1 mouse cellular context compared by ENCODE assay signal in genomic region chr8:111931721-111932120, GRCm38 (mm10).
A peak's percentile ranks its signal among the peaks of the same experiment; 100 is the strongest.
TF ChIP-seq lines count a peak whose summit lies in the region.

No protein-coding gene starts in this region.

TF ChIP-seq in ES-E14, 5 proteins besides CTCF, POLR2A, EP300 and RAD21:
- TF ChIP-seq ZC3H11A (IDR thresholded peaks at IDR 0.05; ENCODE audit: borderline replicate concordance, low read depth, low read length) (no peak), ZNF384 (IDR thresholded peaks at IDR 0.05; ENCODE audit: low read depth, low read length) (no peak), CHD2 (IDR thresholded peaks at IDR 0.05; ENCODE audit: low read depth, low read length) (no peak), MAFK (IDR thresholded peaks at IDR 0.05; ENCODE audit: insufficient read depth, low read depth, low read length) (peak; percentile 97)
